Mouse (Mus musculus) lung, embryonic 14.5 days (tissue): ENCODE measurements around the gene Pdk2. TPM values are rescaled to one million over a fixed set of nuclear protein-coding genes. Genes with fewer than 3 reads are reported as not detected.

ENCODE experiments used
- ATAC-seq: fragments of 200-750 bp; cut with Nextera tagmentation; 2 replicates; pipeline ENCODE4 v1.8.0; 2017; ENCODE audit warnings: mild to moderate bottlenecking, moderate TSS enrichment, moderate library complexity; ENCODE audit not compliant: insufficient read depth
- DNase-seq: peaks from one replicate; pipeline ENCODE4 v3.0.0-alpha.2; 2015
- H3K27ac ChIP-seq: fragments of 300-500 bp; sonication (generic); 2 replicates; pipeline ENCODE4 v1.5.1; 2014; ENCODE audit warnings: low read depth, mild to moderate bottlenecking, moderate library complexity
- H3K27me3 ChIP-seq: fragments of 300-500 bp; sonication (generic); 2 replicates; pipeline ENCODE4 v1.6.1; 2014; ENCODE audit warnings: low read length, control low read depth; ENCODE audit not compliant: insufficient read depth
- H3K36me3 ChIP-seq: fragments of 300-500 bp; sonication (generic); 2 replicates; pipeline ENCODE4 v1.6.1; 2014; ENCODE audit warnings: control low read depth; ENCODE audit not compliant: insufficient read depth
- H3K4me1 ChIP-seq: fragments of 300-500 bp; sonication (generic); 2 replicates; pipeline ENCODE4 v1.6.1; 2014; ENCODE audit warnings: antibody characterized with exemption, control low read depth; ENCODE audit not compliant: insufficient read depth
- H3K4me2 ChIP-seq: fragments of 300-500 bp; sonication (generic); 2 replicates; pipeline ENCODE4 v1.6.1; 2014; ENCODE audit warnings: mild to moderate bottlenecking
- H3K4me3 ChIP-seq: fragments of 300-500 bp; sonication (generic); 2 replicates; pipeline ENCODE4 v1.5.1; 2014; ENCODE audit warnings: low read depth, low read length
- H3K9ac ChIP-seq: fragments of 300-500 bp; sonication (generic); 2 replicates; pipeline ENCODE4 v1.6.1; 2014
- H3K9me3 ChIP-seq: fragments of 300-500 bp; sonication (generic); 2 replicates; pipeline ENCODE4 v1.6.1; 2016; ENCODE audit warnings: low read depth, low read length, control low read depth
- CTCF ChIP-seq: IDR thresholded peaks from 2 replicates; pipeline ENCODE4 v1.5.1; 2016; ENCODE audit warnings: antibody characterized with exemption, low read depth
- WGBS: fragments of 180-500 bp; shearing (Covaris S2); extraction: QIAGEN DNeasy Blood & Tissue Kit; methylation state at CpG from one replicate; pipeline ENCODE4 v1.1.7; 2014; 5-methylcytosine and 5-hydroxymethylcytosine counted together
- polyA plus RNA-seq: library from polyadenylated mRNA; unstranded; fragments of >200 nt; fragmentation: Nextera tagmentation; extraction: Ambion mirVana; gene quantifications from 2 replicates; pipeline ENCODE4 v1.2.1, GENCODE M21; 2014

Gene Pdk2
- polyA plus RNA-seq, 1 experiment from 2014 or later = 24.5 TPM

DNA sequence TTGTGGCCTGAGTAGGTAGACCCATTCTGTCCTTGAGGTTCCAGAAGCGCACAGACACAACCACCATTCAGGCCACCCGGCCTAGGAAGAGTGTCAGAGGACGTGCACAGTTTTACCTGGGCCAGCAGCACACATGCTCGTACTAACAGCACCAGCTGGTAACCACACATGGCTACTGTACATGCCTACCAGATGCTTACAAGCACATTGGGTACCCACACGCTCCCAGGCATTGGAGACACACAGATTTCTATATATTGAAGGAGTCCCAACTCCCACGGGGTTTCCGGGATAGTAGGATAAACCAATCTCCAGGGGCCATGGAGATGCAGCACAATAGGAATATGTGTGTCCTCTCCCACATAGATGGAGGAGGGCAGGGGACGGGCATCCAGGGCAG is 38.4 kb downstream of the Pdk2 start:
- TF ChIP-seq CTCF = no peak
- H3K9ac ChIP-seq = no peak overlapping the region
- H3K4me1 ChIP-seq = 0 out of 2 replicates have a peak, but pooled peaks cover 4% of the 10 kb centered on the region
- no peak overlapping the region for H3K4me2 ChIP-seq
- no peak overlapping the region for H3K27ac ChIP-seq
- H3K27me3 ChIP-seq = no peaks in the 10 kb centered on the region
- H3K9me3 ChIP-seq = no peaks in the 10 kb centered on the region
- peaks cover 82% of the 10 kb centered on the region for H3K36me3 ChIP-seq
- WGBS = 94% methylated on average over 8 of the region's 8 CpGs
- H3K4me3 ChIP-seq = no peak overlapping the region
- DNase-seq (no peak), ATAC-seq (no peak)

DNA sequence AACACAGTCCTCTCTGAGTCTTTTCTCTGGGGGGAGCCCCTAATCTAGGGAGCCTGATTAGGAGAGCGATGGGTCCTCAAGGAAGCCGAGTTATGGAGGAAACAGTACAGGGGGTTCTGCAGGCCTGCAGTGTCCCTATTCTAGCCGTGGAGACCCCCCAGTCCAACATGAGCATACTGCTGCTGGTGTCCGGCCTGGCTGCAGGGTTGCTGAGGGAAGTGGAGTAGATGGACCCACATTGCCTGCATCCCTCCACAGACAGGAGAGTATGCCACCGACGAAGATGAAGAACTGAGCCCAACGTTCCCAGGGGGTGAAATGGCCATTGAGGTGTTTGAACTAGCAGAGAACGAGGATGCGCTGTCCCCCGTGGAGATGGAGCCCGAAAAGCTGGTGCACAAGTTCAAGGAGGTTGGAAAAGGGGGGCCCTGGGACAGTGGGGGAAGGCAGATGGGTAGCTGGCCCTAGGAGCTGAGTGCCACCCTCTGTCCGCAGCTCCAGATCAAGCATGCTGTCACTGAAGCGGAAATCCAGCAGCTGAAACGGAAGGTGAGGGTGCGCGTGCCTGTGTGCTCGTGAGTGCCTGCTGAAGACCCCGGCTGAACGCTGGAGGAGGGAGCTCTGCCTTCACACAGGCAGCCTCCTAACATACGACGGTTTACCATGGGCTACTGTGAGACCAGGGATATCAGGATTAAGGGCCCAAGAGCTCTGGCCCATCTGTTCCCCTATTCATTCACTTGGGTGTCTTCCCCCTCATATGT is 39.4 kb downstream of the Pdk2 start:
- no peak for DNase-seq
- Histone ChIP-seq H3K4me2 (no peak overlapping the region), H3K36me3 (peaks cover 91% of the 10 kb centered on the region), H3K9me3 (no peaks in the 10 kb centered on the region), H3K4me1 (0 out of 2 replicates have a peak, but pooled peaks cover 4% of the 10 kb centered on the region), H3K27ac (no peak overlapping the region), H3K4me3 (no peak overlapping the region), H3K9ac (no peak overlapping the region), H3K27me3 (no peaks in the 10 kb centered on the region)
- no peak for ATAC-seq
- WGBS = 90% methylated on average over 21 of the region's 21 CpGs
- no peak for TF ChIP-seq CTCF

DNA sequence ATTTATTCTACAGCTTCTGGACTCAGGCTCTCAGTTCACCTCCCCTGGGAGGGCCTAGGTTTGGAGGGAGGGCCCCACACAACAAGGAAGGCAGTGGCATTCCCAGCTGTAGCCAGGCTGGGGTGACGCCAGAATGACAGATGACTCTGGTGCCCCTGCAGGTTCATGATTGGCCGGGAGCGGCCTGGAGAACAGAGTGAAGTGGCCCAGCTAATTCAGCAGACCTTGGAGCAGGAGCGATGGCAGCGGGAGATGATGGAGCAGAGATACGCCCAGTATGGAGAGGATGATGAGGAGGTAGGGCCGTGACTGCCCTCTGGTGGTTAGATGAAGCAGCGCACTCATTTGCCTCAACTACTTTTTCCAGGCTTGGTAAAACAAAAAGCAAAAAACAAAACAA is 40.1 kb downstream of the Pdk2 start:
- H3K4me1 ChIP-seq = 0 out of 2 replicates have a peak, but pooled peaks cover 2% of the 10 kb centered on the region
- no peak overlapping the region for H3K9ac ChIP-seq
- H3K27ac ChIP-seq = peak overlapping the region; percentile 59; the same call in 1 of the 2 replicates
- WGBS = 2% methylated on average over 8 of the region's 8 CpGs
- no peak overlapping the region for H3K4me3 ChIP-seq
- ATAC-seq (peak; percentile 69; the same call in 1 of the 2 replicates), DNase-seq (peak; percentile 87)
- H3K4me2 ChIP-seq = no peak overlapping the region
- H3K36me3 ChIP-seq = peaks cover 98% of the 10 kb centered on the region
- no peaks in the 10 kb centered on the region for H3K27me3 ChIP-seq
- no peaks in the 10 kb centered on the region for H3K9me3 ChIP-seq
- TF ChIP-seq CTCF = peak; percentile 95

DNA sequence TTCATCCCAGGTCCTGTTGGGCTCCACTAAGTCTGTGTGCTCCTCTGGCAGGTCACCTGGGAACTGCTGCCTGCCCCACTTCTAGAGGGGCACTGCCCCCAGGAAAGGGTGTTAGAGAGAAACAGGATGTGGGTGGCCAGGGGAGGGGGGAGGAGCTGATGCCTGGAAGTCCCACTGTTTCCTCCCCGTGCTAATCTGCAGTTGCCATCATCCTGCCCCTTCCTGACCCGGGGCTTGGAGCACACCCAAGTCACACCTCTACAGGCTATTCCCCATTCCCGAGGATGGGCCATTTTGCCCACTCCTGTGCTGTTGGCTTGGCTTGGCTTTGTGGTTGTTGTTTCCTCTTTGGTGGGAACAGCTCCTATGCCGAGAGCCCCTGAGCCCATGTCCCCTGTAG is 40.6 kb downstream of the Pdk2 start:
- no peaks in the 10 kb centered on the region for H3K4me1 ChIP-seq

DNA sequence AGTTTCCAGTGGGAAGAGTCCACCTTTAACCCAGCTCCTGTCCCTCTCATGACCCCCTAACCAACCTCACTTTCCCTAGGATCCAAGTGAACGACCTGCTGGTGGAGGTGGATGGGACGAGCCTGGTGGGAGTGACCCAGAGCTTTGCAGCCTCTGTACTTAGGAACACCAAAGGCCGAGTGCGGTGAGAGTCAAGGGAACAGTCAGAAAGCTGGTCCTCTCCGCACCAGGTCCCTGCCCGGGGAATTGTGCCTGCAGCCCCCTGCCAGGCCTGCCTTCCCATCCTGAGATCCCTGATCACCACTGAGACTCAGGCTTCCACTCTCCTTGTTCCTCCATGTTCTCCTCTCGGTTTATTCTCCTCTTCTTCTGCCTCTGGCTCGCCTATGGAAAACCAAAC is 41.0 kb downstream of the Pdk2 start:
- Histone ChIP-seq H3K4me2 (no peak overlapping the region), H3K9ac (no peak overlapping the region), H3K36me3 (peaks cover 96% of the 10 kb centered on the region)

More for the DNA sequence above, 40.6 kb downstream of the Pdk2 start:
- H3K4me2 ChIP-seq = no peak overlapping the region
- ATAC-seq (no peak), DNase-seq (peak; percentile 46)
- H3K4me3 ChIP-seq = no peak overlapping the region
- no peaks in the 10 kb centered on the region for H3K9me3 ChIP-seq
- H3K9ac ChIP-seq = no peak overlapping the region
- peak overlapping the region; percentile 59 for H3K27ac ChIP-seq
- H3K36me3 ChIP-seq = peaks cover 96% of the 10 kb centered on the region
- no peak for TF ChIP-seq CTCF
- H3K27me3 ChIP-seq = no peaks in the 10 kb centered on the region
- WGBS = 23% methylated on average over 4 of the region's 4 CpGs

DNA sequence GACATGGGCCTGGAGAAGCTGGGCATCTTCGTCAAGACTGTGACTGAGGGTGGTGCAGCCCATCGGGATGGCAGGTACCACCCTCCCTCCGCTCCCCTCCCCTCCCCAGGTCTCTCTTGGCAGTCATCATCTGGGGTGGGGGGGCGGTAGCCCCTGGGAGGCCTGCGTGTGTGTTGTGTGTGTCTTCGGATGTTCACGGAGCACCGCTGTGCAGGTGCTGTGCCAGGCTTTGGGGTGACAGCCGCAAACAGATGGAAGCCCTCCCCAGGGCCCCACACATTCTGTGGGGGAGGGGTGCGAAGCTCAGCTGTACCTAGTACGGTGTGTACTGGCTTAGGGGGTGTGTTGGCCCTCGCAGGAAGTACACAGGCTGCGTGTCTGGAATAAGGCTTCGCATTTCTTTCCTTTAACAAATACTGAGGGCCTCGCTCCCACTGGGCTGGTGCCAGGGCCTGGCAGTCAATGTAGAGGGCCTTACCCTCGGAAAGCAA is 43.1 kb downstream of the Pdk2 start:
- Histone ChIP-seq H3K27me3 (no peaks in the 10 kb centered on the region), H3K36me3 (peaks cover 81% of the 10 kb centered on the region), H3K4me3 (no peak overlapping the region), H3K27ac (no peak overlapping the region), H3K9me3 (no peaks in the 10 kb centered on the region), H3K4me2 (peak overlapping the region; percentile 27), H3K9ac (no peak overlapping the region), H3K4me1 (peaks cover 14% of the 10 kb centered on the region)
- ATAC-seq = no peak
- no peak for TF ChIP-seq CTCF
- DNase-seq = no peak
- WGBS = 68% methylated on average over 16 of the region's 16 CpGs

More for the DNA sequence above, 41.0 kb downstream of the Pdk2 start:
- Histone ChIP-seq H3K27ac (peak overlapping the region; percentile 59), H3K4me3 (no peak overlapping the region), H3K27me3 (no peaks in the 10 kb centered on the region), H3K4me1 (0 out of 2 replicates have a peak, but pooled peaks cover 2% of the 10 kb centered on the region), H3K9me3 (no peaks in the 10 kb centered on the region)
- TF ChIP-seq CTCF = no peak
- DNase-seq (no peak), ATAC-seq (no peak)
- 63% methylated on average over 8 of the region's 8 CpGs for WGBS

DNA sequence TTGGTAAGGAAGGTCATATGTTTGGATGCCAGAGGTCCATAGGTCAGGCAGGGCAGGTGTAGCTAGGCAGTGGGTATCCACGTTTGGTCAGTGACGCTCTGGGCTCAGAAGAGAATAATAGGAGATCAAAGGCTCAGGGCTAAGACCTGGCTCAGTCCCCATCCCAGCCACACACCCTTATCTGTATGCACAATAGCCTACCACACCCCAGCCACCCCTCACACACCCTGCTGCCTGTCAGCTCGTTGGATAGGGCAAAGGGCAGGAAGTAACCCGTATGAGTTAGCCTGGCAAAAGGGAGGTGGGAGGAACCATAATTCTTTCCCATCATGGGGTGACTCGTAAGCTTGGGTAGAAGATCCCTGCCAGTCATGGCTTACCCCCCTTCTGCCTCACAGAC is 43.6 kb downstream of the Pdk2 start:
- H3K9ac ChIP-seq = no peak overlapping the region
- H3K36me3 ChIP-seq = peaks cover 76% of the 10 kb centered on the region
- no peak for TF ChIP-seq CTCF
- DNase-seq = no peak
- ATAC-seq = no peak
- peaks cover 14% of the 10 kb centered on the region for H3K4me1 ChIP-seq
- peak overlapping the region; percentile 27 for H3K4me2 ChIP-seq
- H3K9me3 ChIP-seq = no peaks in the 10 kb centered on the region
- WGBS = 45% methylated on average over 5 of the region's 5 CpGs
- H3K27ac ChIP-seq = no peak overlapping the region
- no peaks in the 10 kb centered on the region for H3K27me3 ChIP-seq
- no peak overlapping the region for H3K4me3 ChIP-seq
